Comparison of ENCODE assay signal across 17 mouse cellular contexts in the genomic region with DNA sequence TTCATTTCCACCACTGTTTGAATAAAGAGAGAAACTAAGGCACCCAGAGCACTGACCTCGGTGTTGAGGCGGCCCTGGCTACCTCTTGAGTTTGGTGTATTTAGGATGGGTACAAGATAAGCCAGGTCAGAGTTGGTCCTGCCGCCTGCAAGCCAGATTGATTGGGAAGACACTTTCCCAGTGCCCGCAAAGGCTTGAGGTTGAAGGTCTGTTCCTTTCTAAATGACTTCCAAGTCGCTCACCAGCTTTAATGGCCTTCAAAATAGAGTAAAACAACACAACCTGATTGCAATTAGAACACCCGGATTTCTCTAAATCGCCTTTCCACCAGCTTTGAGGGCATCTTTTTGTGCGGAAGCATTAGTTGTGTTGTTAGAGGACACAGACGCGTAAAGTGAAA. TPM values are rescaled to one million over a fixed set of nuclear protein-coding genes. Genes with fewer than 3 reads are reported as not detected.
DNase-seq lines count a peak whose midpoint lies in the region; ATAC-seq and TF ChIP-seq lines count a peak whose summit lies in the region.
"Had no signal": no experiment of that assay in that cellular context is flagged by ENCODE, and none has a peak within 500 bp of the region (broad histone marks: within the 10 kb centered on the region; RNA-seq: fewer than 3 reads in every experiment).

No protein-coding gene starts in this region.

- H3K4me1 ChIP-seq in heart, embryonic 11.5 days (ENCODE audit: control insufficient read depth, insufficient read depth, low read length), result peaks cover 19% of the 10 kb centered on the region
- H3K4me1 ChIP-seq in embryonic facial prominence, embryonic 13.5 days, result peaks cover 8% of the 10 kb centered on the region
- H3K4me1 ChIP-seq in limb, embryonic 12.5 days (replicated peaks), result peaks cover 27% of the 10 kb centered on the region

- no peaks in the 10 kb centered on the region for H3K36me3 ChIP-seq in heart, embryonic 11.5 days (ENCODE audit: control insufficient read depth, insufficient read depth, low read length)
- H3K36me3 ChIP-seq in embryonic facial prominence, embryonic 13.5 days, result no peaks in the 10 kb centered on the region
- no peaks in the 10 kb centered on the region for H3K36me3 ChIP-seq in limb, embryonic 12.5 days
- H3K36me3 ChIP-seq: forebrain, embryonic 15.5 days; neural tube, embryonic 13.5 days had no signal

- H3K27ac ChIP-seq in heart, embryonic 11.5 days (ENCODE audit: low read depth, low read length), result peak overlapping the region; percentile 76
- H3K27ac ChIP-seq in embryonic facial prominence, embryonic 13.5 days, result peak overlapping the region; percentile 68
- H3K27ac ChIP-seq in limb, embryonic 12.5 days, result peak overlapping the region; percentile 56
- H3K27ac ChIP-seq: forebrain, embryonic 15.5 days; neural tube, embryonic 13.5 days had no signal

- H3K27me3 ChIP-seq in heart, embryonic 11.5 days (ENCODE audit: control insufficient read depth, insufficient read depth, low read length), result no peaks in the 10 kb centered on the region
- H3K27me3 ChIP-seq in embryonic facial prominence, embryonic 13.5 days, result peaks cover 86% of the 10 kb centered on the region
- peaks cover 31% of the 10 kb centered on the region for H3K27me3 ChIP-seq in limb, embryonic 12.5 days

- intact Hi-C loops in gastrocnemius, postnatal 14 days (cut with DNase I; ENCODE audit: low total_unique reads), result no loop called here

- ATAC-seq in heart, embryonic 11.5 days (replicated peaks; ENCODE audit: insufficient number of reproducible peaks, low FRiP score, low TSS enrichment), result no peak
- ATAC-seq in embryonic facial prominence, embryonic 13.5 days (ENCODE audit: insufficient number of reproducible peaks, insufficient read depth, low FRiP score, low TSS enrichment, low read depth), result no peak
- no peak for ATAC-seq in limb, embryonic 12.5 days (ENCODE audit: insufficient number of reproducible peaks, insufficient read depth, low FRiP score, low TSS enrichment, low read depth)
- ATAC-seq: activated CD4-positive, CD25-positive, alpha-beta regulatory T cell, adult 4 months; hindbrain, embryonic 16.5 days; lung, postnatal 0 days had no signal

- DNase-seq in heart, adult 8-10 months (ENCODE audit: low spot score), result no peak
- peak; percentile 23 for DNase-seq in brain, embryonic 14.5 days (ENCODE audit: low read depth)
- DNase-seq in kidney, postnatal 25 days, result no peak
- no peak for DNase-seq in gastrocnemius, postnatal 14 days
- DNase-seq: cerebellum, adult 2 months; gastrocnemius, postnatal 36 days had no signal

- H3K4me2 ChIP-seq in heart, embryonic 11.5 days, result peak overlapping the region; percentile 97
- H3K4me2 ChIP-seq in embryonic facial prominence, embryonic 13.5 days, result peak overlapping the region; percentile 44
- peak overlapping the region; percentile 92 for H3K4me2 ChIP-seq in limb, embryonic 12.5 days
- H3K4me2 ChIP-seq: forebrain, embryonic 15.5 days had no signal

- no peak for TF ChIP-seq POLR2A in brain, embryonic 14.5 days (IDR thresholded peaks at IDR 0.05; ENCODE audit: borderline replicate concordance, extremely low read depth, insufficient read depth, insufficient read length, poor library complexity, severe bottlenecking)

- peak overlapping the region; percentile 62 for H3K9ac ChIP-seq in heart, embryonic 11.5 days (ENCODE audit: low read depth, low read length)
- H3K9ac ChIP-seq in embryonic facial prominence, embryonic 13.5 days, result peak overlapping the region; percentile 40; the same call in 1 of the 2 replicates
- H3K9ac ChIP-seq in limb, embryonic 12.5 days (replicated peaks), result peak overlapping the region; percentile 42; the same call in 1 of the 2 replicates
- H3K9ac ChIP-seq: forebrain, embryonic 15.5 days; neural tube, embryonic 13.5 days had no signal

- H3K4me3 ChIP-seq in heart, embryonic 11.5 days (ENCODE audit: low read depth, low read length), result peak overlapping the region; percentile 30
- H3K4me3 ChIP-seq in embryonic facial prominence, embryonic 13.5 days, result peak overlapping the region; percentile 19
- H3K4me3 ChIP-seq in limb, embryonic 12.5 days (replicated peaks), result peak overlapping the region; percentile 16; the same call in 1 of the 2 replicates
- H3K4me3 ChIP-seq: forebrain, embryonic 15.5 days had no signal

- TF ChIP-seq CTCF in brain, embryonic 14.5 days (IDR thresholded peaks at IDR 0.05; ENCODE audit: borderline replicate concordance, extremely low read depth, insufficient read depth, insufficient read length), result no peak

- 22% methylated on average over 10 of the region's 10 CpGs for WGBS in heart, embryonic 11.5 days (ENCODE audit: insufficient replicate concordance)
- WGBS in embryonic facial prominence, embryonic 13.5 days, result 6% methylated on average over 10 of the region's 10 CpGs
- 16% methylated on average over 10 of the region's 10 CpGs for WGBS in limb, embryonic 12.5 days

- no peaks in the 10 kb centered on the region for H3K9me3 ChIP-seq in heart, embryonic 11.5 days (replicated peaks; ENCODE audit: control insufficient read depth, low read length)
- no peaks in the 10 kb centered on the region for H3K9me3 ChIP-seq in embryonic facial prominence, embryonic 13.5 days
- H3K9me3 ChIP-seq in limb, embryonic 12.5 days, result no peaks in the 10 kb centered on the region
- H3K9me3 ChIP-seq: forebrain, embryonic 15.5 days; neural tube, embryonic 13.5 days had no signal

RNA-seq across cellular contexts. Expression of a gene that starts 7.2 kb away (rescaled TPM):
- 17.2 and 17.9 TPM in 2 replicates for polyA plus RNA-seq in heart, embryonic 11.5 days (2014; fragmentation: Nextera tagmentation; extraction: Ambion mirVana)
- total RNA-seq in heart, adult 8-10 months (2022), result 10 to 100 TPM; 43.0 to 58.5 (median 52.6) TPM
- 0.07 and 0.29 TPM in 2 replicates for polyA plus RNA-seq in brain, embryonic 14.5 days (2012; rRNA removed)
- polyA plus RNA-seq in embryonic facial prominence, embryonic 13.5 days (2015; fragmentation: Nextera tagmentation; extraction: Ambion mirVana), result 2.8 and 8.3 TPM in 2 replicates
- 19.6 and 23.7 TPM in 2 replicates for polyA plus RNA-seq in limb, embryonic 12.5 days (2016; fragmentation: Nextera tagmentation; extraction: Ambion mirVana)
- under 1 TPM; 0.29 to 0.47 TPM for total RNA-seq in gastrocnemius, postnatal 14 days (2021)
- total RNA-seq: gastrocnemius, postnatal 36 days; layer of hippocampus, postnatal 10 days; MEL had no signal
- polyA plus RNA-seq: activated CD4-positive, CD25-positive, alpha-beta regulatory T cell, adult 4 months; cerebellum, adult 2 months; forebrain, embryonic 15.5 days; hindbrain, embryonic 16.5 days; kidney, embryonic 14.5 days had no signal

Comparison
In these comparisons a context has a peak if more than half of its experiments do, and no peak if none do; other contexts are left out.
1. H3K4me2 ChIP-seq: peak in every context shown above with its lines; median percentile 97 in heart, embryonic 11.5 days; 92 in limb, embryonic 12.5 days; 44 in embryonic facial prominence, embryonic 13.5 days.